Mouse (Mus musculus) left cerebral cortex, postnatal 36 days (tissue): Measurements from ENCODE around the gene Spata1. TPM values are rescaled to one million over a fixed set of nuclear protein-coding genes. Genes with fewer than 3 reads are reported as not detected.

Experiments
- DNase-seq, 2 experiments: peaks; one replicate each; pipeline ENCODE4 v3.0.0; 2021 to 2022; ENCODE audit warnings: low spot score in 2 of 2, mixed read lengths in 1 of 2
- intact Hi-C: fragments of 180-260 bp; cut with DNase I; formaldehyde crosslinking; loops from one replicate; pipeline ENCODE4 v1.15.1; 2025
- total RNA-seq, 2 experiments: library from RNA; stranded (reverse); gene quantifications; 2 replicates each; pipeline ENCODE4 v1.2.3; 2021

The Spata1 gene
- total RNA-seq, 2 experiments from 2014 or later, result 4.4 to 5.1 TPM

- intact Hi-C loops, result no loop called here
- no peak for DNase-seq
Measured at GRCm38 (mm10) chr3:146425902-146426301, 73.7 kb downstream of the Spata1 start.

GRCm38 (mm10) chr3:146424306-146424900 is 75.2 kb downstream of the Spata1 start:
- intact Hi-C loops, result no loop called here
- DNase-seq, result no peak

- intact Hi-C loops, result no loop called here
- no peak for DNase-seq
Measured at GRCm38 (mm10) chr3:146423710-146424109, 75.8 kb downstream of the Spata1 start.

GRCm38 (mm10) chr3:146421787-146422186 is 77.8 kb downstream of the Spata1 start:
- DNase-seq, result no peak
- intact Hi-C loops, result no loop called here

- intact Hi-C loops, result no loop called here
Measured at GRCm38 (mm10) chr3:146419992-146420537, 79.5 kb downstream of the Spata1 start.

GRCm38 (mm10) chr3:146419534-146419933 is 80.0 kb downstream of the Spata1 start:
- intact Hi-C loops, result no loop called here
- DNase-seq, result no peak

More at GRCm38 (mm10) chr3:146419992-146420537, 79.5 kb downstream of the Spata1 start:
- no peak for DNase-seq

- no peak for DNase-seq
- intact Hi-C loops, result no loop called here
Measured at GRCm38 (mm10) chr3:146418901-146419300, 80.7 kb downstream of the Spata1 start.

- intact Hi-C loops, result no loop called here
- no peak for DNase-seq
Measured at GRCm38 (mm10) chr3:146417873-146418272, 81.7 kb downstream of the Spata1 start.

GRCm38 (mm10) chr3:146414555-146414954 is 85.0 kb downstream of the Spata1 start:
- intact Hi-C loops, result no loop called here
- DNase-seq, result no peak

GRCm38 (mm10) chr3:146413992-146414391 is 85.6 kb downstream of the Spata1 start:
- intact Hi-C loops, result no loop called here

GRCm38 (mm10) chr3:146413016-146413415 is 86.5 kb downstream of the Spata1 start:
- no peak for DNase-seq
- intact Hi-C loops, result no loop called here

More at GRCm38 (mm10) chr3:146413992-146414391, 85.6 kb downstream of the Spata1 start:
- DNase-seq, result no peak

GRCm38 (mm10) chr3:146412480-146412879 is 87.1 kb downstream of the Spata1 start:
- DNase-seq, result no peak
- intact Hi-C loops, result no loop called here

GRCm38 (mm10) chr3:146412008-146412407 is 87.5 kb downstream of the Spata1 start:
- intact Hi-C loops, result no loop called here
- DNase-seq, result no peak

GRCm38 (mm10) chr3:146410114-146410513 is 89.4 kb downstream of the Spata1 start:
- DNase-seq, result no peak
- intact Hi-C loops, result no loop called here

Other genes starting within 250 kb of the Spata1 start
- gene Ssx2ip, start 95.1 kb downstream of the Spata1 start, total RNA-seq, result 10 to 100 TPM; 87.7 to 89.5 TPM
- 1 to 10 TPM; 6.6 to 8.9 TPM for gene Ctbs, start 50.0 kb downstream of the Spata1 start, total RNA-seq
- gene Gng5, start 54 bp upstream of the Spata1 start, total RNA-seq, result 10 to 100 TPM; 45.4 to 45.7 TPM
- gene Rpf1, start 21.7 kb upstream of the Spata1 start, total RNA-seq, result 10 to 100 TPM; 13.8 to 19.0 TPM
- under 1 TPM; 0.36 to 0.52 TPM for gene Uox, start 70.7 kb upstream of the Spata1 start, total RNA-seq
- not detected for gene Dnase2b, start 115.8 kb upstream of the Spata1 start, total RNA-seq
- not detected for gene 4930503B20Rik, start 151.6 kb upstream of the Spata1 start, total RNA-seq
- gene Samd13, start 185.8 kb upstream of the Spata1 start, total RNA-seq, result under 1 TPM; 0.20 to 0.95 TPM